Mouse (Mus musculus) liver, adult 2 months (tissue): ENCODE results near the gene Dgkg.

ENCODE experiments used
- CTCF ChIP-seq: fragments of 200-500 bp; IDR thresholded peaks from 2 replicates; pipeline ENCODE4 v1.5.1; 2011; ENCODE audit warnings: low read depth, low read length, control low read depth
- POLR2A ChIP-seq: fragments of 200-500 bp; IDR thresholded peaks from 2 replicates; pipeline ENCODE4 v1.6.1; 2011; ENCODE audit warnings: low read length, control low read depth; ENCODE audit not compliant: insufficient read depth; ENCODE audit errors: extremely low read depth

- TF ChIP-seq POLR2A = no peak
- TF ChIP-seq CTCF = no peak
These were observed 84.2 kb downstream of the Dgkg start for GRCm38 (mm10) chr16:22572641-22573341.
